Mouse (Mus musculus): ENCODE measurements around the gene Thsd7b.

DNA sequence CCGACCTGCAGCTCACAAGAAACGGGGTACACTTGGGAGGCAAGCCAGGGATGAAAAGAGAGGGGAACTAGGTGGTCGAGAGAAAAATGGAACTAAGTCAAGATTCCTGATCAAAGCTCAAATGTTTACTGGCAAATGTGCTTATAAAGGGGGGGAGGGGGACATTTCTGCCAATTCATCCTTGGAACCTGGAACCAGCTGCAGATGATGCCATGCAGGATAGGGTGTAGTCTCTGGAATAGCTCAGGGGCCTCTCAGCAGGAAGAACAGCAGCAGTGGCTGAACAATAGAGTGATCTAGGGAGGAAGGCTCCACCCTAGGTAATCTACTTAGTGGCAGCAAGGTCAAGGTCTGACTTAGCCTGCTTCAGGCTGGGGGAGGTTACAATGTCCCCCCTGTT, 972.5 kb downstream of the Thsd7b start:
- TF ChIP-seq POLR2A (IDR thresholded peaks at IDR 0.05; ENCODE audit: insufficient read depth, low read depth, low read length) (no peak), CTCF (IDR thresholded peaks at IDR 0.05) (no peak)
